Mouse (Mus musculus): ENCODE measurements around the gene Pold1.

- no peak for TF ChIP-seq POLR2A (IDR thresholded peaks at IDR 0.05; ENCODE audit: extremely low read depth, insufficient read depth, low read length)
- no peak for TF ChIP-seq CTCF (IDR thresholded peaks at IDR 0.05; ENCODE audit: extremely low read depth, insufficient read depth, low read length)
These were observed 51.1 kb downstream of the Pold1 start for GRCm38 (mm10) chr7:44497361-44498055.

Measured in cortical plate, adult 2 months (tissue).